Mouse (Mus musculus) C2C12 (cell line): ENCODE measurements at regions not wholly inside any gene's neighbourhood (a gene's known extent, or its start where the extent isn't known, plus 50 kb on each side); places are given as distances from the start of the nearest gene placed in this dataset.

Experiments used
- H3K27me3 ChIP-seq: one replicate; pipeline ENCODE4 v1.6.1; 2011; ENCODE audit not compliant: control insufficient read depth, insufficient read depth, insufficient read length
- H3K36me3 ChIP-seq: one replicate; pipeline ENCODE4 v1.6.1; 2011; ENCODE audit not compliant: control insufficient read depth, insufficient read depth
- H3K4me3 ChIP-seq: one replicate; pipeline ENCODE4 v1.5.1; 2011; ENCODE audit warnings: mild to moderate bottlenecking, control low read depth; ENCODE audit not compliant: poor library complexity, insufficient read depth, severe bottlenecking
- H3K79me2 ChIP-seq: one replicate; pipeline ENCODE4 v1.6.1; 2011; ENCODE audit not compliant: control insufficient read depth, insufficient read depth
- H3K79me3 ChIP-seq: one replicate; pipeline ENCODE4 v1.6.1; 2011; ENCODE audit warnings: low read depth, control low read depth
- H3ac ChIP-seq: one replicate; pipeline ENCODE3; 2011; ENCODE audit warnings: low read depth; ENCODE audit not compliant: control insufficient read depth, insufficient read length
- CEBPB ChIP-seq: IDR thresholded peaks from one replicate; pipeline ENCODE4 v1.6.1; 2011; ENCODE audit warnings: low read depth, mild to moderate bottlenecking, control low read depth, moderate library complexity
- CTCF ChIP-seq: IDR thresholded peaks from one replicate; pipeline ENCODE4 v1.5.1; 2011; ENCODE audit not compliant: control insufficient read depth, insufficient read depth, insufficient read length
- FOSL1 ChIP-seq: IDR thresholded peaks from one replicate; pipeline ENCODE4 v1.8.0; 2011; ENCODE audit warnings: mild to moderate bottlenecking, low read length; ENCODE audit not compliant: poor library complexity, insufficient read depth, severe bottlenecking
- MAX ChIP-seq: IDR thresholded peaks from one replicate; pipeline ENCODE4 v1.6.1; 2011; ENCODE audit warnings: mild to moderate bottlenecking, control low read depth
- MYOD1 ChIP-seq: IDR thresholded peaks from one replicate; pipeline ENCODE4 v1.6.1; 2011; ENCODE audit warnings: low read depth; ENCODE audit not compliant: control insufficient read depth, insufficient read length
- MYOG ChIP-seq: IDR thresholded peaks from one replicate; pipeline ENCODE4 v1.6.1; 2011; ENCODE audit not compliant: control insufficient read depth, insufficient read length; ENCODE audit errors: extremely low read depth
- USF1 ChIP-seq: IDR thresholded peaks from one replicate; pipeline ENCODE4 v1.6.1; 2011; ENCODE audit warnings: low read depth, mild to moderate bottlenecking, control low read depth, moderate library complexity

- Histone ChIP-seq H3ac (no peak overlapping the region), H3K79me2 (peaks cover 29% of the 10 kb centered on the region), H3K79me3 (peaks cover 5% of the 10 kb centered on the region), H3K36me3 (no peaks in the 10 kb centered on the region), H3K27me3 (no peaks in the 10 kb centered on the region), H3K4me3 (no peak overlapping the region)
- no peak for TF ChIP-seq FOSL1
- no peak for TF ChIP-seq MYOG
- no peak for TF ChIP-seq USF1
- TF ChIP-seq MYOD1: no peak
- no peak for TF ChIP-seq MAX
Measured at GRCm38 (mm10) chr13:28786629-28787330, 166.7 kb downstream of the Sox4 start.

- H3K79me3 ChIP-seq: peaks cover 7% of the 10 kb centered on the region
- peaks cover 32% of the 10 kb centered on the region for H3K79me2 ChIP-seq
- no peak overlapping the region for H3ac ChIP-seq
- no peaks in the 10 kb centered on the region for H3K27me3 ChIP-seq
- H3K36me3 ChIP-seq: no peaks in the 10 kb centered on the region
- TF ChIP-seq MYOG: no peak
- TF ChIP-seq MAX: no peak
- no peak for TF ChIP-seq CTCF
- TF ChIP-seq FOSL1: no peak
- TF ChIP-seq MYOD1: no peak
- H3K4me3 ChIP-seq: no peak overlapping the region
Measured at GRCm38 (mm10) chr13:28782497-28783246, 170.8 kb downstream of the Sox4 start.

GRCm38 (mm10) chr13:28782081-28782480 lies 171.4 kb downstream of the Sox4 start:
- Histone ChIP-seq H3K79me3 (peaks cover 5% of the 10 kb centered on the region), H3K36me3 (no peaks in the 10 kb centered on the region), H3K79me2 (peaks cover 29% of the 10 kb centered on the region), H3K27me3 (no peaks in the 10 kb centered on the region), H3K4me3 (no peak overlapping the region), H3ac (no peak overlapping the region)
- TF ChIP-seq CEBPB (no peak), MYOD1 (no peak), MYOG (no peak), USF1 (no peak), MAX (no peak), CTCF (no peak)

GRCm38 (mm10) chr13:28781660-28782059 lies 171.9 kb downstream of the Sox4 start:
- H3K4me3 ChIP-seq: no peak overlapping the region
- H3K27me3 ChIP-seq: no peaks in the 10 kb centered on the region
- TF ChIP-seq MYOG (no peak), MAX (no peak), CTCF (no peak)
- peaks cover 25% of the 10 kb centered on the region for H3K79me2 ChIP-seq
- no peaks in the 10 kb centered on the region for H3K36me3 ChIP-seq
- H3K79me3 ChIP-seq: peaks cover 5% of the 10 kb centered on the region
- H3ac ChIP-seq: no peak overlapping the region

- Histone ChIP-seq H3K4me3 (no peak overlapping the region), H3K27me3 (no peaks in the 10 kb centered on the region), H3K36me3 (no peaks in the 10 kb centered on the region), H3ac (no peak overlapping the region), H3K79me3 (peaks cover 5% of the 10 kb centered on the region), H3K79me2 (peaks cover 24% of the 10 kb centered on the region)
- TF ChIP-seq CTCF: no peak
Measured at GRCm38 (mm10) chr13:28780462-28780861, 173.1 kb downstream of the Sox4 start.

GRCm38 (mm10) chr13:28775142-28775815 lies 178.2 kb downstream of the Sox4 start:
- Histone ChIP-seq H3K4me3 (no peak overlapping the region), H3K27me3 (no peaks in the 10 kb centered on the region), H3K36me3 (no peaks in the 10 kb centered on the region), H3K79me2 (peaks cover 16% of the 10 kb centered on the region), H3ac (no peak overlapping the region), H3K79me3 (no peaks in the 10 kb centered on the region)
- TF ChIP-seq MYOG (no peak), MYOD1 (no peak), MAX (no peak), FOSL1 (no peak), CEBPB (no peak), CTCF (no peak), USF1 (no peak)
